Mouse (Mus musculus) CH12.LX (cell line): ENCODE results near the gene Pgf. TPM values are rescaled to one million over a fixed set of nuclear protein-coding genes. Genes with fewer than 3 reads are reported as not detected.

ENCODE experiments used
- DNase-seq: peaks from one replicate; pipeline ENCODE4 v3.0.0-alpha.2; 2013; ENCODE audit errors: extremely low read depth
- H3K27ac ChIP-seq: 2 replicates; pipeline ENCODE4 v1.5.1; 2012; ENCODE audit warnings: low read depth, mild to moderate bottlenecking, control low read depth, moderate library complexity; ENCODE audit not compliant: insufficient read depth
- H3K27me3 ChIP-seq: replicated peaks from 2 replicates; pipeline ENCODE3; 2012; ENCODE audit warnings: inconsistent platforms
- H3K36me3 ChIP-seq, 2 experiments: replicated peaks in 1 of 2; 2 replicates each; pipeline versions ENCODE3 to v1.6.1; 2012; ENCODE audit warnings: inconsistent platforms in 1 of 2, low read length in 1 of 2, mild to moderate bottlenecking in 1 of 2, mixed read lengths in 1 of 2, moderate library complexity in 1 of 2; ENCODE audit not compliant: control insufficient read depth in 1 of 2, insufficient read depth in 1 of 2
- H3K4me1 ChIP-seq, 2 experiments: 2 replicates each; pipeline ENCODE4 v1.6.1; 2012; ENCODE audit warnings: inconsistent platforms in 1 of 2, moderate library complexity in 1 of 2; ENCODE audit not compliant: insufficient read depth in 2 of 2, control insufficient read depth in 1 of 2
- H3K4me2 ChIP-seq: 2 replicates; pipeline ENCODE4 v1.6.1; 2012; ENCODE audit warnings: low read depth, mild to moderate bottlenecking, control low read depth; ENCODE audit not compliant: poor library complexity, insufficient read depth, severe bottlenecking
- H3K4me3 ChIP-seq, 3 experiments: fragments of 150-350 bp in 1 of 3; sonication (generic) in 1 of 3; replicated peaks in 1 of 3; 2 replicates each; pipeline versions ENCODE3 to v1.5.1; 2011 to 2012; ENCODE audit warnings: low read depth in 2 of 3, low read length in 2 of 3, mild to moderate bottlenecking in 2 of 3, moderate library complexity in 2 of 3, control low read depth in 1 of 3, improper control_type of control experiment in 1 of 3, inconsistent platforms in 1 of 3, mixed read lengths in 1 of 3; ENCODE audit not compliant: poor library complexity in 1 of 3
- H3K79me2 ChIP-seq: replicated peaks from 2 replicates; pipeline ENCODE4 v1.6.1; 2012; ENCODE audit warnings: mild to moderate bottlenecking, moderate library complexity; ENCODE audit not compliant: control insufficient read depth, poor library complexity, insufficient read depth, severe bottlenecking; ENCODE audit errors: extremely low read depth
- H3K9ac ChIP-seq: 2 replicates; pipeline ENCODE4 v1.6.1; 2012; ENCODE audit warnings: low read depth, mild to moderate bottlenecking, control low read depth, moderate library complexity; ENCODE audit not compliant: insufficient read depth
- H3K9me3 ChIP-seq: replicated peaks from 2 replicates; pipeline ENCODE3; 2012; ENCODE audit warnings: low read length, inconsistent platforms, mixed read lengths
- CHD2 ChIP-seq: IDR thresholded peaks from 2 replicates; pipeline ENCODE4 v1.6.1; 2011; ENCODE audit warnings: low read length, improper control_type of control experiment
- CTCF ChIP-seq, 2 experiments: IDR thresholded peaks in 1 of 2; conservative IDR thresholded peaks in 1 of 2; 2 replicates each; pipeline ENCODE4 v1.5.1; 2011 to 2012; ENCODE audit warnings: low read depth in 2 of 2, low read length in 2 of 2, improper control_type of control experiment in 1 of 2, inconsistent platforms in 1 of 2, mild to moderate bottlenecking in 1 of 2, moderate library complexity in 1 of 2
- E2F4 ChIP-seq: IDR thresholded peaks from 2 replicates; pipeline ENCODE4 v1.6.1; 2011; ENCODE audit warnings: low read depth, low read length, improper control_type of control experiment; ENCODE audit not compliant: insufficient replicate concordance
- GABPA ChIP-seq: IDR thresholded peaks from 2 replicates; pipeline ENCODE4 v1.6.1; 2012; ENCODE audit warnings: low read depth, low read length, improper control_type of control experiment, inconsistent platforms; ENCODE audit not compliant: insufficient replicate concordance
- JUN ChIP-seq: IDR thresholded peaks from 2 replicates; pipeline ENCODE4 v1.6.1; 2011; ENCODE audit warnings: low read depth, mild to moderate bottlenecking, low read length, improper control_type of control experiment, moderate library complexity; ENCODE audit not compliant: insufficient read depth
- KAT2A ChIP-seq: IDR thresholded peaks from 2 replicates; pipeline ENCODE4 v1.6.1; 2012; ENCODE audit warnings: low read length, improper control_type of control experiment, inconsistent platforms; ENCODE audit not compliant: insufficient replicate concordance
- MAFK ChIP-seq: IDR thresholded peaks from 2 replicates; pipeline ENCODE4 v1.6.1; 2011; ENCODE audit warnings: low read length, improper control_type of control experiment; ENCODE audit not compliant: insufficient replicate concordance
- MAZ ChIP-seq: IDR thresholded peaks from 2 replicates; pipeline ENCODE4 v1.6.1; 2012; ENCODE audit warnings: low read depth, mild to moderate bottlenecking, inconsistent platforms, low read length, improper control_type of control experiment, moderate library complexity
- MXI1 ChIP-seq: IDR thresholded peaks from 2 replicates; pipeline ENCODE4 v1.6.1; 2011; ENCODE audit warnings: mild to moderate bottlenecking, low read depth, low read length, improper control_type of control experiment
- MYC ChIP-seq: IDR thresholded peaks from 2 replicates; pipeline ENCODE4 v1.6.1; 2011; ENCODE audit warnings: low read depth, mild to moderate bottlenecking, improper control_type of control experiment, low read length
- NRF1 ChIP-seq: IDR thresholded peaks from 2 replicates; pipeline ENCODE4 v1.6.1; 2014; ENCODE audit warnings: low read depth, mild to moderate bottlenecking, inconsistent platforms, low read length, improper control_type of control experiment, moderate library complexity
- PAX5 ChIP-seq: IDR thresholded peaks from 2 replicates; pipeline ENCODE4 v1.6.1; 2012; ENCODE audit warnings: low read length, inconsistent platforms, mixed read lengths
- POLR2A ChIP-seq: IDR thresholded peaks from 2 replicates; pipeline ENCODE4 v1.6.1; 2011; ENCODE audit warnings: low read depth, mild to moderate bottlenecking, improper control_type of control experiment, low read length
- RAD21 ChIP-seq: IDR thresholded peaks from 2 replicates; pipeline ENCODE4 v1.6.1; 2011; ENCODE audit warnings: low read depth, mild to moderate bottlenecking, low read length, improper control_type of control experiment, moderate library complexity
- SIN3A ChIP-seq: IDR thresholded peaks from 2 replicates; pipeline ENCODE4 v1.6.1; 2012; ENCODE audit warnings: low read length, improper control_type of control experiment, inconsistent platforms
- TBP ChIP-seq: conservative IDR thresholded peaks from 2 replicates; pipeline ENCODE4 v1.6.1; 2011; ENCODE audit warnings: low read depth, low read length, improper control_type of control experiment
- UBTF ChIP-seq: IDR thresholded peaks from 2 replicates; pipeline ENCODE4 v1.6.1; 2012; ENCODE audit warnings: low read depth, mild to moderate bottlenecking, inconsistent platforms, low read length, improper control_type of control experiment, moderate library complexity
- USF1 ChIP-seq: IDR thresholded peaks from 2 replicates; pipeline ENCODE4 v1.6.1; 2014; ENCODE audit warnings: low read depth, mild to moderate bottlenecking, inconsistent platforms, low read length, improper control_type of control experiment
- USF2 ChIP-seq: conservative IDR thresholded peaks from 2 replicates; pipeline ENCODE4 v1.6.1; 2011; ENCODE audit warnings: low read depth, low read length, improper control_type of control experiment
- ZC3H11A ChIP-seq: IDR thresholded peaks from 2 replicates; pipeline ENCODE4 v1.6.1; 2012; ENCODE audit warnings: low read depth, mild to moderate bottlenecking, inconsistent platforms, low read length, improper control_type of control experiment
- dilution Hi-C: fragments of 300-500 bp; cut with MboI; formaldehyde crosslinking; loops from 2 replicates; pipeline ENCODE4 v1.14.3; 2020; ENCODE audit warnings: low sequenced_read_pairs; ENCODE audit not compliant: extremely low pct_unique_long_range_greater_than_20kb, extremely low pct_ligation_motif_present
- in situ Hi-C: fragments of 300-500 bp; cut with MboI; formaldehyde crosslinking; loops from 3 replicates; pipeline ENCODE4 v1.14.3; 2019; ENCODE audit warnings: low sequenced_read_pairs, low pct_ligation_motif_present, low pct_unique_long_range_greater_than_20kb, mixed read lengths
- polyA plus RNA-seq: library from polyadenylated mRNA; unstranded; fragments of >175 nt; gene quantifications from 2 replicates; pipeline ENCODE4 v1.2.1, GENCODE M21; 2012; ENCODE audit warnings: low read depth; ENCODE audit not compliant: insufficient read length
- total RNA-seq, 2 experiments: library from RNA; depleted of rRNA; stranded (reverse); fragments of 300-350 nt in 1 of 2; fragments of >200 nt in 1 of 2; gene quantifications; 2 replicates each; pipeline ENCODE4 v1.2.3; 2012 to 2014

Pgf gene
- total and polyA plus RNA-seq, 3 experiments, result 0.34 to 0.73 (median 0.64) TPM

DNA sequence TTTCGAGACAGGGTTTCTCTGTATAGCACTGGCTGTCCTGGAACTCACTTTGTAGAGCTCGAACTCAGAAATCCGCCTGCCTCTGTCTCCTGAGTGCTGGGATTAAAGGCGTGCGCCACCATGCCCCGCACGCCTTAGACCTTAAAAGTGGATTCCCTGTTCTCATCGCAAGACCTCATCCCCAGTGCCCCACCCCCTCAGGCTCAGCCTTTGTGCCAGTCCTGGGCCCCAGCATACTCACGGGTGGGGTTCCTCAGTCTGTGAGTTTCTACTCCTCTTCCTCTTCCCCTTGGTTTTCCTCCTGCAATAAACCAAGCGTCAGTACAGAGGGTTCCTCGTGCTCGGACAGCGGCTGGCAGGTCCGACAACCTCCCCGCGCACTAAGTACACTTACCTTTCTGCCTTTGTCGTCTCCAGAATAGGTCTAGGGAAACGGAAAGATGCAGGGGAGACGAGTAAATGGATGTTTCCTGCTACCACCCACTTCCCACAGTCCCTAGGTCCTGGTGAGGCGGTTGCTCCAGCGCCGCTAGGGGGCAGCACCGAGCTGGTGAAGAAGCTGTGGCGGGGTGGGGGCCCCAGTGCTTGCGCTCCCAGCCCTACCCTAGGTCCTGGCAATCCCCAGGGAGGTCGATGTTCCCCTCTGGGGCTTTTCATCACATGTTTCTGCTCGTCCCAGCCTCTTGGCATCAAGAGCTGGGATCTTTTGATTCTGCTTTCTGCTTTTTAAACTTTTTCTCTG is 8.3 kb downstream of the Pgf start (continued):
- TF ChIP-seq E2F4 (no peak), CTCF (conservative IDR thresholded peaks at IDR 0.05 in 1 of 2, IDR thresholded peaks at IDR 0.05 in 1 of 2; ENCODE audit: low read depth in 2 of 2, low read length in 2 of 2) (peak; percentile 79 to 93), MAFK (no peak), MYC (no peak), TBP (no peak), CHD2 (no peak), POLR2A (no peak), NRF1 (peak; percentile 31; the same call in 1 of the 2 replicates), KAT2A (0 out of 2 replicates have a peak, but pooled peaks have one; percentile 42), USF2 (no peak), MXI1 (peak; percentile 24; the same call in 1 of the 2 replicates), ZC3H11A (peak; percentile 29; the same call in 1 of the 2 replicates), GABPA (no peak), USF1 (no peak), MAZ (peak; percentile 100)

GRCm38 (mm10) chr12:85166631-85167030 is 11.0 kb downstream of the Pgf start:
- Histone ChIP-seq H3K4me2 (no peak overlapping the region), H3K36me3 (no peaks in the 10 kb centered on the region), H3K4me1 (peaks cover 3 to 43% of the 10 kb centered on the region in 2 experiments; a peak in 3 of 4 replicates), H3K27ac (no peak overlapping the region), H3K4me3 (no peak overlapping the region), H3K9me3 (peaks cover 6% of the 10 kb centered on the region), H3K79me2 (no peaks in the 10 kb centered on the region), H3K9ac (no peak overlapping the region), H3K27me3 (peaks cover 20% of the 10 kb centered on the region)
- dilution Hi-C loops, result no loop called here
- in situ Hi-C loops, result loop anchor here (10.0 to 25.0 kb wide), 3 partner anchors 128 to 496 kb away; no protein-coding TSS in a partner anchor
- DNase-seq, result no peak
- TF ChIP-seq PAX5 (no peak), UBTF (no peak), JUN (no peak), RAD21 (no peak), SIN3A (no peak)
